Mouse (Mus musculus) testis, postnatal 14 days (tissue): ENCODE results near the gene Dpf1.

Source experiments
- DNase-seq: peaks from one replicate; pipeline ENCODE4 v3.0.0; 2021; ENCODE audit warnings: low spot score

Gene Dpf1

DNA sequence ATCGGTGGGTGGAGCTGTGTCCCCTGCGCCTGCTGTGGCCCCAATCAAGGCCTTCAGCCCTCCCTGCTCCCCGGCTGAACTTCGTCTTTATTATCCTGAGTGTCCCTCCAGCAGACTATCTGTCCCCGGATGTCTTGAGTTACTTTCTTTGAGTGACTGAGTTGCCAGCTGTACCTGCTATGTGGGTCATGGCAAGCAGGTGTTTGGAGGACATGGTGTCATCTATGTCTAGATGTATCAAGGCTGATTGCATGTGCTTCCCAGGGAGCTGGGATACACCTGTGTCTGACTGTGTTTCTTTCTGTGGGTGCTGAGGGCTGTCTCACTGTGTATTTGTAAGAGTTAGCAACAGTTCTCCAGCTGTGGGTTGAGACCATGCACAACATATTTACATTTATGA is 6.0 kb downstream of the Dpf1 start:
- no peak for DNase-seq

DNA sequence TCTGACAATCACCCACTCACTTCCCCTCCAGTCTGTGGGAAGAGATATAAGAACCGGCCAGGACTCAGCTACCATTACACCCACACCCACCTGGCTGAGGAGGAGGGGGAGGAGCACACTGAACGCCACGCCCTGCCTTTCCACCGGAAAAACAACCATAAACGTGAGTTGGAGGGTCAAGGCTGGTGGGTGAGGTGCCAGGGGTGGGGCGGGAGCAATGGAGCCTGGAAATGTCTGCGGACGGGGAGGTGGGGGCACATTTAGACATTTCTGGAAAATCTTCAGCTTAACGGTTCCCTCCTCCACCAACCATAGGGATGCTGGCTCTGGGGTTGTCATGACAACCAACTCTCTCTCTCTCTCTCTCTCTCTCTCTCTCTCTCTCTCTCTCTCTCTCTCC is 9.3 kb downstream of the Dpf1 start:
- no peak for DNase-seq

DNA sequence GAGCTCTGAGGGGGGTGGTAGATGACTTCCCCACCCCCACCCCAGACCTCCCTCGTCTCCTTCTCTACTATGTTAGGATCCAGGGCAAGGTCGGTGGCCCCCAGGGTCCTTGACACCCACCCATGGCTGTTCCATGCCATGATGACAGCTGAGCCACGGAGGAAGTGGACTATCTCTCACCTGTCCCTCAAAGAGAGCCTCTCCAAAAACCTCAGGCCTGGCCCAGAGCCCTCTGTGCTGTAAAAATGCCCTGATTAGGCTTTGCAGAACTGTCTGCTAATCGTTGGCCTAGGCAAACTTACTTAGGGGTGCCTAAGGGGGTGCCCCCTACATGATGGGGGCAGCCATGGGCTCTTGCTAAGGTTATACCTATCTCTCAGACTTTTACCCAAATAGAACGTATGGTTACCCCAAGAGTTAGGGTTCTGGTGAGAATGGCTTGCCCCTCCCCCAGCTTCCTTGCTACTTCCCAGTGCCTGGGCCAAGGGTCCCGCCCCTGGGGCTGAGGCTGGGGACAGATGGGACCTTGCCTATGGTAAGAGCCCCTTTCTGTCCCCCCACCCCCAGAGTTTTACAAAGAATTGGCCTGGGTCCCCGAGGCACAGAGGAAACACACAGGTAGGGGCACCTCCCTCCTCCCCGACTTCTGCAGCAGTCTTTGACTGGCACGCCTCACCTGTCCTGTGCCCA is 10.0 kb downstream of the Dpf1 start:
- DNase-seq = no peak

DNA sequence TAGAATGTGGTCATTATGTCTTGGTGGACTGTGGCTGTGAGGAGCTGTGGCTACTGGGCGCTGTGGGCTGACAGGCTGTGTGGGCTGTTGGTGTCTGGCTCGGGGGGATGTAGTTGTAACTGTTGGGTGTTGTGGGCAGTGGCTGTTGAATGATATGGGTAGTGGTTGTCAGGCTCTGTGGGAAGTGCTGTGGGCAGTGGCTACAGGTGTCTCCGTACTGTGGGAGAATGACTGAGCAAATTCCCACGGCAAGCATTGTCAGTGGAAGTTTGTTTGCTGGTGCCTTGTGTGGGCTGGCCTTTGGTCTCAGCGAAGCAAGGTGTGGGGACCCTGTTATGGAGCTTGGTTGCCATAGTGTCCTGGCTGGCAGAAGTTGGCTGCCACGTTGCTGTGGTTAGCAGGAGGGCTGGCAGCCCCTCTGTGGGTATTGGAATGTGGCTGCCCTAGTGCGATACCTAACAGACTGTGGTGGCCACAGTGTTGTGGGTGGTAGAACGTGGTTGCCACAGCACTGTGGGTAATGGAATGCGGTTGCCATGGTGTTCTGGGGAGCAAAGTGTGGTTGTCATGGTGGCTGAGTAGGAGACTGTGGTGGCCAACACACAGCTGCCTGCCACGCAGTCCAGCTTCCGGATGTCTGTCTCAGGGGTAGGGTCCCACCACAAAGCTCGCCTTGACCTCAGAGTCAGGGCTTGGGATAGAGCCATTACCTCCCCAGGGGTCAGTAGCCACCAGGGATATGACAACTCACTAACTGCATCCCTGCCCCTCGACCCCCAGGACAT is 11.3 kb downstream of the Dpf1 start:
- no peak for DNase-seq

DNA sequence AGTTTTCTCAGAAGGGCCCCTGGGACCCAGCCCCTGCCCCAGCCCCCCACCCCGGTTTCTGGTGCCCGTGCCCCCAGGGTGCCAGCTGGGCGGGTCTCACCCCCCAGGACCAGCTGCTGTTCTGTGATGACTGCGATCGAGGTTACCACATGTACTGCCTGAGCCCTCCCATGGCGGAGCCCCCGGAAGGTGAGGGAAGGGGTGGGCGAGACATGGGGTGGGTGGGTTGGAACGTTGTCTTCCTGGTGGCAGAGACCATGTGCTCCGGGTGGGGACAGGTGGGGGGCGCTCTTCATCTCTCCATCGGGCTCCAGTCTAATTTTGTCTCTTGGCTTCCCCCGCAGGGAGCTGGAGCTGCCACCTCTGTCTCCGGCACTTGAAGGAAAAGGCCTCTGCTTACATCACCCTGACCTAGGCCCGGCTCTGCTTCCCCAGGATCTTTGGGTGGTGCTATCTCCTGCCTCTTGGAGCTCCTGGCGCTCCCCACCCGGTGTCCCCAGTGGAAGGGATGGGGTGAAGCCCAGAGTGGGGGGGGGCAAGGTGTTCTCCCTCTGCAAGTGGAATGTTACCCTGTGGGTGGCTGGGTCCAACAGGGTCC is 12.5 kb downstream of the Dpf1 start:
- no peak for DNase-seq

DNA sequence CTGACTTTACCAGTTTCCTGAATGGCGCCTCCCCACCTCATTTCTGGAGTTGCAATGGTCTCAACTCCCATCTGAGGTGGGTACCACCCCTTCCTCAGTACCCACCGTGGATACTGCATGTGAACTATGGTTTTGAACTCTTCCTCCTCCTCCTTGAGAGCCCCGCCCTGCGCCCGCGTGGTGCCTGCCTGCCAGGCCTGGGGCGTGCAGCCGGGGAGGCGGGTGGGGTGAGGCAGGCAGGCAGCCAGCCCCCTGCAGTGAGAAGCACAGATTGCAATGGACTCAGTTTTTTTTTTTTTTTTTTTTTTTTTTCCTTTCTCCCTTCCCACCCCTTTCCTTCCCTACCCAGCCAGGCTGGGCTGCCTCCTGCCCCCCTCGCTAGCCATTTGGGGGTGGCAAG is 13.2 kb downstream of the Dpf1 start:
- no peak for DNase-seq

DNA sequence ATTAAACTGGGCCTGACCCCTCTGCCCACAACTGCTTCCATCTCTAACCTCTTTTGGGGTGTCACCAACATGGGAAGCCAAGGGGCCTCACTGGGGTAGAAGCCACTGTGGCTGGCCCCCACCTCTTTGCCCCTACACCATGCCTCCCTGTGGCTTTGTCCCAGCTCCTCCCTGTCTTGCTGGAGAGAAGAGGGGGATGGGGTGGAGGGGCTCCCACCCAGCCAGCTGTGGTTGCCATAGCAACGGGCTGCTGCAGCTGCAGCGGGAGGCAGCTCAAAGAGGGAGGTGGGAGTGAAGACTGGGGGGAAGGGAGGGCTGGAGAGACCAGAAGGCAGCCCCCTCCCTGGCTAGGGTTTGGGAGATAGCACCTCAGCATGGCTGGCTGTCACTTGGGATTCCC is 13.8 kb downstream of the Dpf1 start:
- DNase-seq = peak; percentile 68

DNA sequence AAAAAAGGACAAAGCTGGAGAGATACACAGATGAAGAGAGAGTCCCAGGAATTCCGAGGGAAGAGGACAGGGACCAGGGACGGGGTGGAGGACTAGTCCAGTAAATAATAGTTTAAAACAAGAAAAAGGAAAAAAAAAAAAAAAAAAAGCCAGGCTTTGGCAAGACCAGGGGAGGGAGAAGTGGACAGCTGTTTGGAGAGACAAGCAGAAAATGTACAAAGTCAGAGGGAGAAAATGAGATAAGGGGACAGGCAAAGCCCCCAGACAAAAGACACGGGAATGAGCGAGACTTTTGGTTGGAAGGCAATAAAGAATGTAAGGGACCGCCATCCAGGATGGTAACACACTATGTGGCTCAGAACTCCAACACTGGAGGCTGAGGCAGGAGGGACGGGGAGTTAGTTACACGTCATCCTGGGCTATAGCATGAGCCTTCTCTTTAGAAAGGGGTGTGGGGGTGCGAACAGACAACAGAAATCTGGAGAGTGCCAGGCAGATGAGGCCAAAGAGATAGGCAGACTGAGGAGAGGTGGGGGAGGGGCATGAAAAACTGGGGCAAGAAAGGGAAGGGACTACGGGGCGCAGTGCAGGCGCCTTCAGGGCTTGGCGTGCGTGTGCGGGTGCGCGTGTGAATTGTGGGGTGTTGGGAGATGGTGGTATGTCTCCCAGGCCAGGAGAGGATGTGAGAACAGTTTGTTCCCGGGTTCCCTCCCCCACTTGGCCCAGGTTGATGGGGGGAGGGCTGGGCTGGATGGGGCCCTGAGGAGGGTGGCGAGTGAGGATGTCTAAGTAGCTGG is 14.6 kb downstream of the Dpf1 start:
- peak; percentile 81 for DNase-seq

DNA sequence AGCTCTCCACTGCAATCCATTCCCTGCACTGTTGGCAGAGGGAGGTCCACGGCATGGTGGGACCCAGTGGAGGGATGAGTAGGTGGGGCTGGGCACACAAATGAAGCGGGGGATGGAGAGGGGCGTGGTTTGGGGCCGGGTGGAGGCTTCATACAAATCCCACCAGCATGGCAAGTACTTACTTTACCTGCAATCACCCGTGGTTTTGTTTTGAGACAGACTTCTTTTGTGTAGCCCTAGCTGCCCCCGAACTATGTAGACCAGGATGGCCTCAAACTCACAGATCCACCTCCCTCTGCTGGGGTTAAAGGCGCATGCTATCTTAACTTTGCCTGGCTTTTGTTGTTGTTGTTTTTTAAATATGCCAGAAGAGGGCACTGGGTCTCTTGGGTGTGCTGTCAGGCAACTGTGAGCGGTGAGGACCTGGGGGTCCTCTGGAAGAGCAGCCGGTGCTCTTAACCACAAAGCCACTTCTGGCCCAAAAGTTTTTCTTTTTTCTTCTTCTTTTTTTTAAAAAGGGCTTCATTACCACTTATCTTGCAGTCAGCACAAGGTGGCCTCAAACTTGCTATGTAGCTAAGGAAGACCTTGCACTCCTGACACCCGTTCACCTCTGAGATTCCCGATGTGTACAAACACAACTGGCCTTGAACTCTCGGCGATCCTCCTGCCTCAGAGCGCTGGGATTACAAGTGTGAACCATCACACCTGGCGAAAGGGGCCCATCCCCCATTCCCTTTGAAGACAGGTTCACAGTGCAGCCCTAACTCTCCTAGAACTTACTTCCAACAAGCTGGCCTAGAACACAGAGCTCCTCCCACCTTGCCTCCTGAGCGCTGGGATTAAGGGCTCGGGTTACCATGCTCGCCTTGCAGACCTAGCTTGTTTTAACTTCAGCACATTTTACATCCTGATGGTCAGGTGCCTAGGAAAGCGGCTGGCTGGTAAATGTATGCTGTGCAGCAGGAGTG is 15.9 kb downstream of the Dpf1 start:
- no peak for DNase-seq

DNA sequence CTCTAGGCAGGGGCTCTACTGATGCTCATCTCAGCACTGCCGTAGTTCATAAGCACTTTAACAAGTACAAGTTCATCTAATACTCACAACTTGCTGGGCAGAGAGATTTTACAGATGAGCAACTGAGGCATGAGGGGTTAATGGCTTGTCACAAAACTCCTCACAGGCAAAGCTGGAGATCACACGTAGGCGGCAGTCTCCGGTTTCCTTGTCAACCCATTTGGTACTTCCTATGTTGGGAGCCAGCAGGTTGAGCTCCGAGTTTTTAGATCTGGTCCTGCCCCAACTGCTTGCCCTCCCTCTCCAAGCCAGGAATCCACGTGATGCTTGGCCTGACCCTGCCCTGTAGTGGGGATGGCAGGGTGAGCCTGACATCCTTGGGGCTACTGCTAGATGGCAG is 23.3 kb downstream of the Dpf1 start:
- DNase-seq = no peak

DNA sequence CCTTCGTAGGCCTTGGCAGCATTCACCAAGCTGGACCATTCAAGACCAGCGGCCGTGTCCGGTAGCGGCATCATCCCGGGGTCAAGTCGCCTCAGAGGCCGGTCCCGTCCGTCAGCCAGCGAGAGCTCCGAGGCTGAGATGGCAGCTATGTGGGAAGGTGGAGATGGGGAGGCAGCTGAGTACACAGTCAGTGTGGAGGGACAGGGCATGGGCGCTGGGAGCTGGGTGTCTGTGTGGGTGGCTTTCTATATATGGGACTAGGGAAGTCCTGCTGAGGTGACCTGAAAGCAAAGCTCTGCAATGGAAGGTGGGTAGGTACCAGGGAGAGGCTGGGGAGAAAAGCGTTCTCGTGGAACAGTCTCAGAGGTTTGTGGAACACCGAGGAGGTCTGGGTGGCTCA is 25.2 kb downstream of the Dpf1 start:
- DNase-seq = no peak

DNA sequence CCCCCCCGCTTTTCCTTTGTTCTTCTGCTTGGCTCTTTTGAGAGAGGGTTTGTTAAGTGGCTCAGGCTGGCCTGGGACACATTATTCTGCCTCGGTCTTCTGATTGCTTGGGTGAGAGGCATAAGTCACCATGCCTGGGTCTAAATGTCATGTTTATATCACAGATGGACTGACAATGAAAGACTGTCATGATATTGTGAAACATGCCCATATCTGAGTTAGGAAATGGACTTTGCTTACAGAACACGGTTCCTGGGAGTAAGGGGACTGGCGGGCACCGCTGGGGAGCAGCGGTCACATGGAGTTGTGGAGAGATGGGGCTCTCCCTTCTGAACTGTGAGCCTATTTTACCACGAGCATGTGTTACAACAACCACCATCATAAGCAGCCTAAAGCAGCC is 30.4 kb downstream of the Dpf1 start:
- no peak for DNase-seq

DNA sequence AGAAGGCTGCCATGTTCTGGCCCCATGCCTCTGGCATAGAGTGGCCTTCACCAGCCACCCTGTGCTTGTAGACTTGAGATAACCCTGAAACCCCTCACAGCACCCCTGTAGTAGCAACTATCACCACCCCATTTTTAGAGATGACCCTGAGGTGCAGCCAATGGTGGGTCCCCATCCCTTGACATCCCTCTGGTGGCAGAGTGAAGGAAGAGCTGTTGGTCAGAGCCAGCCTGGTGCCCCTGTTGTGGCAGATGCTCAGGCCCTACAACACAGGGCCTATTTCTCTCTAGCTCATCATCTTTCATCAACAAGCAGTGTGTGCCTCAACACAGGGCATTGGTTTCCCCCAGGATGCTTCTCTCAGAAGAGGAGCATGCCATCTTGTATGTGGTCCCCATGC is 31.5 kb downstream of the Dpf1 start:
- no peak for DNase-seq

DNA sequence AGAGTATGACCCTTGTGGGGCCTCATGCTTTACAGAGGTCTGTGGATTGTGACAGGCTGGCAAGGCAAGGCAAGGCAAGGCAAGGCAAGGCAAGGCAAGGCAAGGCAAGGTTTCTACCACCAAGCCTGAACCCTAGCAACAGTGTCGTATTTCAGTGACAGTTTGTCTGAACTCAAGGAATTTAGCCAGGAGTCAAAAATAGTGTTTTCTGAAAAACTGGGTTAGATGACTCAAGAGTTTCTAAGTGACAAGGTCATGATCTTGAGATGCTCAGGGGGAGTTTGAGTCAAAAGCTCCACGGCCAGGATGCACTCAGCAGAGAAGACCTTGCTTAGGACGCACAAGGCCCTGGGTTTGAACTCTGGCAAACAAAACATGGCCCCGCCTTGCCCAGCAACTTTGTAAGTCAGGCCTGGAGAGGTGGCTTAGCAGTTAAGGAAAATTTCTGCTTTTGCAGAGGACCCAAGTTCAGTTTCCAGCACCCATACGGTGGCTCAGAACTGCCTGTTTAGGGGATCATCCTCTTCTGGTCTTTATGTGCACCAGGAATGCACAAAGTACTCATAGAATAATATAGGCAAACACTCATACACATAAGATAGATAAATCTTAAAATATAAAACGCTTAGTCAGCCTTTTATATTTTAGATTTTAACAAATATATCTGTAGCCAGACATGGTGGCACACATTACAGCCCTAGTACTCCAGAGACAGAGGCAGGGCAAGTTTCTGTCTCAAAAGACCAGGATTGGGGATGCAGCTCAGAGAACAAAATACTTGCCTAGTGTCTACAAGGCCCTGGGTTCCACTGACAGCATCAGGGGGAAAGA is 32.3 kb downstream of the Dpf1 start:
- DNase-seq = no peak

DNA sequence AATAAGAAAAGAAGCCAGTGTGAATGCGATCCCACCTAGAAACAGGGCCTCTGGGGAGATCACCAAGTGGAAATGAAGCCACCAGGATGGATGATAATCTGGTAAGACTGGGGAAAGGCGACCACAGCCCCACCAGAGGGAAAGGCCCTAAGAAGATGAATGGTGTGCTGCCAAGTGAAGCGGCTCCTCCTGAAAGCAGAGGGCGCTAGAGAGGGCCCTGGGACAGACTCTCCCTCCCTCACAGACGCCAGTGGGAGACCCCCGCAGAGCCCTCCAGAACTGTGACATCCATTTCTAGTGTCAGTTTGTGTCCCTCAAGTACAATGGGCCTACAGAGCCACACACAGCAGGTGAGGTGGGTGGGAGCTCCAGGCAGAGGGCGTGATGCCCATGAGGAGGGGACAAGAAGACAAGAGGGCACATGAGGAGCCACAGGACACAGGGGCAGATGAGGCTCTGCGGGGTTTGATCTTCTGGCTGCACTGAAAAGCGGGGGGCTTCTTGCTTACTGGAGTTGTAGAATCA is 33.1 kb downstream of the Dpf1 start:
- no peak for DNase-seq

DNA sequence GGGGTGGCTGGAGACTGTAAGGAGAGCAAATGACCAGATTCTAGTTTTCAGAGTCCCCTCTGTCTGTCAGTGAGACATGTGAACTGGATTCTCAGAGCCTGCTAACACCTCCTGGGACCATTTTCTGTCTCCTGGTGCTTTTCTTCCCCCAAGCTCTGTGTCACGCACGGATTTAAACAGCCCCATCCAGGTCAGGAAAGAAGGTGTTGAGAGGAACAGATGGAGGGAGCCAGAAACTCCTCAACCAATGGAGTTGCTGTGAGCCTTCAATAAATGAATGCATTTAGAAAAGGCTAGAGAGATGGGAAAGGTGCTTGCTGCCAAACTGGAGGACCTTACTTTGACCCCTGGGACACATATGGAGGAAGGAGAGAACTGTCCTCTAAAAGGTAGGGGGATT is 34.0 kb downstream of the Dpf1 start:
- DNase-seq = no peak

DNA sequence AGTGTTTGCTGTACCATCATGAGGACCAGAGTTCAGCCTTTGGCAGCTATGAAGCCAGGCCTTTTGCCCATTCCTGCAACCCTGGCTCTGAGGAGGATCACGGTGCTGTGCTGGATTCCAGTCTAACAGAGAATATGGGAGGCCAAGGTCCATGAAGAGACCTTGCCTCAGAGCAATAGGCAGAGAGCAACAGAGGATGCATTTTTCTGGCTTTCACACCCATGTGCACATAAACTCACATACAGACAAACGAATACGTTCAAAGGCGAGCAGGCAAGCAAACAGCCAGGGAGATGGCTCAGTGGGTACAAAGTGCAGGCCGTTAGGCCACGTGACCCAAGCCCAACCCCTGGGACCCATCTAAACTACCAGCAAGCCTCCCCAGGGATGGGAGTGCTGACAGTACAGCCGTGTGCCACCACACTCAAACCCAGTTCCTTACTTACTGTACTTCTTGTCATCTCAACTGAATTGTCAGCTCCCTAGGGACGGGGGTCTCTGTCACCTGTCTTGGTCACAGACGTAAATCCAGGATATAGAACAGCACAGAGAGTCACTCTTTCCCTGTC is 34.7 kb downstream of the Dpf1 start:
- no peak for DNase-seq

DNA sequence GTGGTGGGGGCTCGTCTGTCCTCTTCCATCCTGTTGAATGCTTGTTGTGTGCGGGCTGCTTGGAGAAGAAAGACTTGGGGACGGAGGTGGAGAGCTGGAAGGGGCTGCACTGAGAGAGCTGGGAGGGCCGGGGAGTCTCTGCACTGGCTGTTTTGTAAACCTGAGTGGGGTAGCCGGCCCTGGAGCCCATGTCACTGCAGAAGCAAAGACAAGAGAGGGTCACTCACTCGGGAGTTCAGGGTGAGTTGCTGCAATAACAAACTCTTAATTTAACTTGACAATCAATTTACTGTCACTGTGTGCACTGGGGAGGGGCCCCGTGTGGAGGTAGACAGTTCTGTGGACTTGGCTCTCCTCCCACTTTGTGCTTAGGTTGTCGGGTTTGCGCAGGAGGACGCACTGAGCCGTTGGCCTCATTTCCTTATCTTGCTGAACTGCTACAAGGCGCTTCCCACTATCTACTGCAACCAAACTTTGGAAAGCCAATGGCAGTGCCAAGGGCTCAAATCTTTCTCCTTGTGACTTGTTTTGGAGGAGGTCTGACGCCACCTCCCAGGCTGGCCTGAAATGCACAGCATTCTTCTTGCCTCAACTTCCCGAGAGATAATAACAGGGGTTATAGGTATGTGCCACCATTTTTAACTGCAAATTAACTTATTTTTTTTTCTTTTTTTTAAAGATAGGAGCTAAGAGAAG is 35.4 kb downstream of the Dpf1 start:
- DNase-seq = peak; percentile 74

DNA sequence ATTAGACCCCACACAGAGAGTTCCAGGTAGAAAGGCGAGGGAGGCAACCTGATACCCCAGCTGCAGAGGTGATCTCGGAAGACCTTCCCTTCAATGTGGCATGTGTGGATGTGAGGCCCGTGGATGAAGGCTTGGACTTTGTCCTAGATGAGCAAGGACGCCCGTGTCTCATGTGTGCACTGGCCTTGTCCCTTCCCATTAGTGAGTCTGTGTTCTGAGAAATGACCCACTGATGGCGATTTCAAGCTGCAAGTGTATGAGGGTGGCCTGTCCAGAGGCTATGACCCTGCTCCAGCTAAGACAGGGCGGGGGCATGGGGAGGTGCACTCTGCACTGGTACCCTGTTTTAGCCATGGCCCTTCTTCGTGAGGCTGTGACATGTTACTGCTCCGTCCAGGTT is 36.5 kb downstream of the Dpf1 start:
- no peak for DNase-seq
